Mouse (Mus musculus) bone marrow, adult 2 months (tissue): ENCODE data around the gene Tbxa2r.

Experiments used
- CTCF ChIP-seq: fragments of 200-500 bp; IDR thresholded peaks from 2 replicates; pipeline ENCODE4 v1.5.1; 2011; ENCODE audit warnings: low read length, control low read depth; ENCODE audit not compliant: control insufficient read depth, insufficient read depth
- POLR2A ChIP-seq: fragments of 200-500 bp; IDR thresholded peaks from 2 replicates; pipeline ENCODE4 v1.6.1; 2011; ENCODE audit warnings: low read depth, mild to moderate bottlenecking, control low read depth, low read length, borderline replicate concordance; ENCODE audit not compliant: control insufficient read depth

GRCm38 (mm10) chr10:81365672-81366476 lies 37.3 kb downstream of the Tbxa2r start, which contains the start of gene 4930404N11Rik:
- TF ChIP-seq CTCF = no peak
- TF ChIP-seq POLR2A = peak; percentile 50; the same call in 1 of the 2 replicates
